Mouse (Mus musculus): Measurements from ENCODE around the gene Prpf31.
"Not testable (repeated sequence)": the region's sequence is repeated elsewhere in the genome, so short reads cannot be mapped to it uniquely, and the experiment has no call there.

Gene Prpf31

DNA sequence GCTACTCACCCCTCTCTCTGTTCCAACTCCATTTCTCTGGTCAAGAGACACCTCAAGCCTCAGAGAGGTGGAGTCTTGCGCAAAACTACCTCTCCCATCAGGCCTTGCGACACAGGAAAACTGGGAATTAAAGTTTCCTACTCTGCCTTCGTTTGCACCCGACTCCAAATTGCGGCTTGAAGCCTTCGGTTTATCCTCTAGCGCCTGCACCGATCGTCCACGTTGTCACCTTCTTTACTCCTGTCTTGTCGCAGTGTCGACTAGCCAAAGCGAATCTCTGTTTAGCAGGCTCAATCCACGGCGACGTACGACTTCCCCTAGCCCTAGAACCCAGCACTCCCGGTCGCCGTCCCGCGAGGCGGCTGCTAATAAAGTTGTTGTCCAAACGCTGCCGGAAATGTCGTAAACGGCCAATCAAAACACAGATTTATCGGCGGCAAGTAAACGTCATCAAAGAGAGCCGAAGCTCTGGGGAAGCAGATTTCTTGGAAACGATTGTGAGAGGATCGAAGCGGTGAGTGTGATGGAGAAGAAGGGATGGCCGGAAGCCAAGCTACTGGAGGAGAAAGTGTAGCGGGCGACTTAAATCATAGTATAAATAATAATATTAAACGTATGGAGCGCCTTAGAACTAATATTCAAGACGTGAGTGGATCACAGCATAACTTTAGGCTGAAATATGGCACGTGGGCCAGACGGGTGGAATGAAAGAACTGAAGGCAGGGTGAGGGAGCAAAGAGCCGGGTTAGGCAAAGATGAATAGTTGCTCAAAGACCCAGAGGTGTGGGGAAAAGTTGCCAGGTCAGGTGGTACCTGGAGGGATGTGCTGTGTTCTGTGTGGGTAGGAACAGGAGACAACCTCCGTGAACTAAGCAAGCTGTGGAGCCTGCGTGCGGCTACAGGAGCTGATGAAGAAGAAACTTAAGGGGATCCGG lies at the start of gene Prpf31, which contains the start of gene Tfpt:
Gene Prpf31, plus strand, starts transcription at position 443 of the 935 bp plus-strand sequence.
Gene Tfpt, minus strand, starts transcription at position 387 of the 935 bp plus-strand sequence.
- peak; percentile 96 for DNase-seq (ENCODE audit: low spot score)

DNA sequence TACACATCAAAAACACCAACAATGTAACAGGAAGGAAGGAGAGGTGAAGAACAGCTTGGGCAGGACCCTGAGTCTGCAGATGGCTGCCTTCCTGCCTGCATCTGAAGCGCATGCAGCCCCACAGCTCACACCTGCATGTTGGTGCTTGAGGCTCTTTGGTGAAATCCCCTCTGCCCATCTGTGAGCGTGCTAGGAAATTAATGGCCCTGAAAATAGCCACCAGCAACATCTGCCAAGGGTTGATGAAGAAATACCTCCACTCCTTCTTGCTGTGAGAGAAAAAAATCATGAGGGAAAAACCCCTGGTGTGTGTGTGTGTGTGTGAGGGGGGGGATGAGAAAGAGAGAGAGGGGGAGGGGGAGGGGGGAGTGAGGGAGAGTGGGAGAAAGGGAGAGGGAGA lies 49.8 kb upstream of the Prpf31 start:
- no peak for DNase-seq (ENCODE audit: low spot score)

DNA sequence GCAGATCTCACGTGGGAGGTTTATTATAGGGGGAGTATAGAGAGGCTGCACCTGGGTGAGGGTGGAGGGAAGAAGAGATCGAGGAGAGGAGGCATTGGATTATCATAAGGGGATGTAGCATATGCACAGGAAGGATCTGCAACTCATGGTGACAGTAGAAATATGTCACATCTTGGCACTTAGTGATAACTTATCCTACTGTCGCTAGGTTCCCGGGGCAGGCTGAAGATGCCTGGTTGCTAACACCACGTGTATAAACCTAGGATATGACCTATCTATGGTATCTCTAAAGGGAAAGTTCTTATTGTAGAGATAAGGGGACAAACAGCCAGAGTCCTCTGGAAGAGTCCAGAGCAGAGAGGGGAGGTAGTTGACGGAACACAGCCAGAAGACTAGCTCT lies 44.0 kb upstream of the Prpf31 start:
- DNase-seq (ENCODE audit: low spot score), result no peak

DNA sequence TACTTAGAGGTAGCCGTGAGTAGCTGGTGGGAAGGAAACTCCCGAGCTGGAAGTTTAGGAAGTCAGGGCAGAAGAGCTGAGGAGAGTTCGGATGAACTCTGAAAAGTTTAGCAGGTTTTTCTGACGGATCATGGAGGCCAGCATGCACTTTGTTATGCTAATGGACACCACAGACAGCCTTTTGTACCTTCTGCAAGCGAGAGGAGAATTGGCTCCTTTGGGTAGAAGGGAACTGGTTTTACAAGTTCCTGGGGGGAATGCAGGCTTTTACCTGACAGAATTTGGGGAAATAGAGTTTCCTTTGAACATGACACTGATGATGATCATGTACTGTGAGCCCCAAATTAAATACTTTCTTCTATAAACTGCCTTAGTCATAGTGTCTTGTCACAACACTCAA lies 43.5 kb upstream of the Prpf31 start:
- no peak for DNase-seq (ENCODE audit: low spot score)

DNA sequence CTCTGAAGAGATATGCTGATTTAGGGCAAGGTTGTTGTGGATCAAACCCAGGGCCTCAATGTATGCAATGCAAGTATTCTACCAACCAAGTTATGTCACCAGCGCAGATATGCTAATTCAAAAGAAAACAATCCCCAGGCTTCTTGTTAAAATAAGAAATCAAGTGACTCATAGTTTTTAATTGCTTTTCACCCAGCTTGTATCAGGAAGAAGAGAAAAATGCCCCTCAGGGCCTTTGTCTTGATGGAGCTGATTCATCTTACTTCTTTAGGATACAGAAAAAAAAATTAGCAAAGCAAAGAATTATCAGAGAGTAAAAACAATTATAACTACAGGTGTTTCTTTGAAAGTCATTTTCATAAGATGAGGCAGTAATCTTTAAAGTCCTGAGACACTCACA lies 42.5 kb upstream of the Prpf31 start:
- DNase-seq (ENCODE audit: low spot score), result no peak

DNA sequence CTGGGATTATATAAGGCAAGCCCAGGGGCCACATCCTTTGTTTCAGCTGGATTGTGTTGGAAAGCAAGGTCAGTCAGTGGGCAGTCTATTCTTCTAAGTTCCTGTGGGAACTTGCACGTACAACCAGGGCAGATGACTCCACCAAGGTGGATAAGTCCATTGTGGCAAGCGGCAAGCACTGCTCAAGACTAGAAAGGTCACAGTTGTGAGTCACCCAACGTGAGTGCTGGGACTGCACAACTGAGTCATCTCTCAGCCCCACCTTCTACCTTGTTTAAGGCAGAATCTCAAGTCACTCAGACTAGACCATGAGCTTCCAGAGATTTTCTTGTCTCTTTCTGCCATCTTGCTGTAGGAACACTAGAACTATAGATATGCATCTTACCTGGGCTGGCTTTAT lies 39.2 kb upstream of the Prpf31 start:
- no peak for DNase-seq (ENCODE audit: low spot score)

DNA sequence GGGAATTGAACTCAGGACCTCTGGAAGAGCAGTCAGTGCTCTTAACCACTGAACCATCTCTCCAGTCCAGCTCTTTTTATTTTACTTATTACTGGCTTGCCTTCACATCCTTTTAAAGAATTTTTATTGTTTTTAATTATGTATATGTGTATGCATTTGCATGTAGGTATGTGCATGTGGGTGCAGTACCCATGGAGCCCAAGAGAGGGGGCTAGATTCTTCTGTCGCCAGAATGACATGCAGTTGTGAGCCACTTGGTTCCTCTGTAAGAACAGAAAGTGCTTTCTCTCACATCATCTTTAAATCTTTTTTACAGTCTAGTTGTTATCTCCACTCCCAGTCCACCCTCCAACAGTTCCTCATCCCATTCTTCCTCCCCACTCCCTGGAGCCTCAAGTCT lies 38.3 kb upstream of the Prpf31 start:
- no peak for DNase-seq (ENCODE audit: low spot score)

DNA sequence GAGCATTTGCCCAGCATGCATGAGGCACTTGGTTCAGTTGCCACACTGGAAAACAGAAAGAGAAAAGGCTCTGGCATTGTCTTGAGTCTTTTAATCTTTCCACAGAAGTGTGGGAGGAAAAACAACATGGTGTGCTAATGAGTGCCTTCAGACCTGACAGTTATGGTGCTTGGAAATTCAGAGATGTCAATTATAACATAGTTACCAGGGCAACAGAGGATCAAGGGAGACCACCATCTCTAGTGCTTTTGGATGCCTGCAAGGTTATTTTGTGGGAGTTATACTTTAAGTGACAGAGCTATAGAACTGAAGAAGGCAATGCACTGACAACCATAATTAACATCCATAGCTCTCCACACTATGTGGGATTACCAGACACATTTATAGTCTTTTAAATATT lies 35.9 kb upstream of the Prpf31 start:
- no peak for DNase-seq (ENCODE audit: low spot score)

DNA sequence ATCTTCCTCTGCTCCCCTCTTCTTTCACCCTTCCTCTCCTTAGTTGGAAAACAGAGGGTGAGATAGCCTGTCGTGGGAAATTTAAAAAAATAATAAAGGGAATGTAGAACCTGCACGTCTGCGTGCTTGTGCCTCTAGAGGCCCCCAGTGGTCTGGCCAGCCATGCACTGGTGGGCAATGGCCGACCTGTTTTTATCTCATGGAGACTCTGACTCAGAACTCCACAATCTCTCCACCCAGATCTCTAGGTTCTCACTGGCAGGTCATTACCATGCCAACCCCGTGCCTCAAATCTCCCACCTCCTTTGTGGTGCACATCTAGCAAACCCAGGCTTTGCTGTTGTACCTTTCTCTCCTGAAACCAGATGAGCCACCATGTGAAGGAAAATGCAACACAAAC lies 35.1 kb upstream of the Prpf31 start:
- DNase-seq (ENCODE audit: low spot score), result no peak

DNA sequence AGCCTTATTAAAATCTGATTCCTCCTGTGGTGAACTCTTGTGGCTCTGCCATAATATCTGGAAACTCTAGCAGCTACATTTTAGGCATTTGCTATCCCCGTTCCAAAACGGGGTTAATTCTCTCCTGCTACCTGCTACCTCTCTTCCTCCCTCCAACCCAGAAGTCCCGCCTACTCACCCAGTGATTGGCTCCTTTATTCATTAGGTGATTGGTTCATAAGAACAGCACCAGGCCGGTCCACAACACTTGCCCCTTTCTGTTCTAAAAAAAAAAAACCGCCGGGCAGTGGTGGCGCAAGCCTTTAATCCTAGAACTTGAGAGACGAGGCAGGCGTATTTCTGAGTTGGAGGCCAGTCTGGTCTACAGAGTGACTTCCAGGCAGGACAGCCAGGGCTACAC lies 34.6 kb upstream of the Prpf31 start:
- peak; percentile 57 for DNase-seq (ENCODE audit: low spot score)

DNA sequence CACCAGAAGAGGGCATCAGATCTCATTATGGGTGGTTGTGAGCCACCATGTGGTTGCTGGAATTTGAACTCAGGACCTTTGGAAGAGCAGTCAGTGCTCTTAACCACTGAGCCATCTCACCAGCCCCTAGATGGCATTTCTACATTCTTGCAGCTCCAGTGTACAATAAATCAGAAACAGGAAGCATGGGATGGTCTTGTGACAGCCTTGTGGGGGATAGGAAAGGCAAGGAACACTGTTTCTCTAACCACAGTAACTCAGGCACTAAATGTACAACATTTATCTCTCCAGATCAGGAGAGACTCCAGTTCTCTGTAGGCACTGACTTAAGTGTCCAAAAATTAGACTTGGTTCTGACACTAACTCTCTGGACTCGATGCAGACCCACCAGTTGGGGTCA lies 32.0 kb upstream of the Prpf31 start:
- not testable (repeated sequence) for DNase-seq (ENCODE audit: low spot score)

DNA sequence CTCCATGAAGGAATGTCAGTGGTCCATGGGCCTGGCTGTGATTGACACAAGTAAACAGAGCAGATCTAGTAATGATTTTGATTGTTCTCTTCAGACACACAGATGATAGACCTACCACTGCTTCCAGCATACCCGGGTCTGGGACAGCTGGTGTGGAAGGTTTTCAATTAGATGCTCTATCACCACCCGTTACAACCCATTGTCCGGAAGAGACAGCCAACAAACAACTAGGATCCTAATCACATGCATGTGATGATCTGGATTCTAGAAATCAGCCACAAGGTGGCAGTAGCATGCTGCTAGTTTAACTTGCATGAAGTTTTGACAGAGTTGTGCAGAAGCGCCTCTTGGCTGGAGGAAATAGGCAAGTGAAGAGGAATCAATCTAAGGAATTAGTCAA lies 28.7 kb upstream of the Prpf31 start:
- peak; percentile 69 for DNase-seq (ENCODE audit: low spot score)

DNA sequence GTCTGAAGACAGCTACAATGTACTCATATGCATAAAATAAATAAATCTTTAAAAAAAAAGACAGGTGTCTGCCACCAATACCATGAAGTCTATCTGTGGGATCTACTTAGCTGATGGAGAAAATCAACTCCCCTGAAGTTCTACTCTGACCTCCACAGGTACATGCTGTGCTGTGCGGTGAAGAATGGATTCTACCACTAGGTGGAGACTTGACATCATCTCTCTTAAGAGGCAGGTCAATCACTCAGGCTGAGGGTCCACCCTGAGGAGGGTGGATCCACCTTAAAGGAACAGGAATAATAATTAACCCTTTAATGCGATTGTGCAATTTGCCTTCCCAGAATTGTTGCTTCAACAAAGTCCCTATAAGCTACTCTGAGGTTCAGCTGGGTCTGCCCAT lies 23.0 kb upstream of the Prpf31 start:
- peak; percentile 38 for DNase-seq (ENCODE audit: low spot score)

DNA sequence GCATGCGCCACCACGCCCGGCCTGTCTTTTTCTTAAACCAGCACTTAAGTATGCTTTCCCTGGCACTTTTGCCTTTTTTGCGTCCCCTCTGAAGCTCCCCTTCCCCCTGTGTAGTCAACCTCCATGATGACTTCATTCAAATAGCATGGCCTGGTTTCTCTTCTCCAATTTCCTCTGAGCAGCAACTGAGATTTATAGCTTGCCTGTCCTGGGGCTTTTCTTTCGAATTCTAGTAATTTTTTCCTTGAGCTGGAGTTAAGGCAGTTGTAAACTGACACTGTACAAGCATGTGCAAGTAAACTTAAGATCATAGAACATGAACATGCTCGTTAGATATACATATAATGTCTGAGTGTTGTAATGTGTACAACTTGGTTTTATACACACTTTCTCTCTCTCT lies 22.4 kb upstream of the Prpf31 start:
- DNase-seq (ENCODE audit: low spot score), result no peak

DNA sequence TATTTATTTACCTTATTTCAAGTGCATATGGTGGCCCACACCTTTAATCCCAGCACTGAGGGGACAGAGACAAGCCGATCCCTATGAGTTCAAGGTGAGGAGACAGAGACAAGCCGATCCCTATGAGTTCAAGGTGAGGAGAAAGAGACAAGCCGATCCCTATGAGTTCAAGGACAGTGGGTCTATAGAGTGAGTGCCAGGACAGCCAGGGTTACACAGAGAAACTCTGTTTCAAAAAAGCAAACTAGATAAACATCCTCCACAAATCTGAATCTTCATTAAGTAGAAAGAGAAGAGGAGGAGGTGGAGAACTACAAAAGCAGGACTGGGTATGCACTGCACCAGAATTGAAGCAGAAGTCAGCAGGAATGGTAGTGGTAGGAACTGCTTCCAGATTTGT lies 21.1 kb upstream of the Prpf31 start:
- no peak for DNase-seq (ENCODE audit: low spot score)

DNA sequence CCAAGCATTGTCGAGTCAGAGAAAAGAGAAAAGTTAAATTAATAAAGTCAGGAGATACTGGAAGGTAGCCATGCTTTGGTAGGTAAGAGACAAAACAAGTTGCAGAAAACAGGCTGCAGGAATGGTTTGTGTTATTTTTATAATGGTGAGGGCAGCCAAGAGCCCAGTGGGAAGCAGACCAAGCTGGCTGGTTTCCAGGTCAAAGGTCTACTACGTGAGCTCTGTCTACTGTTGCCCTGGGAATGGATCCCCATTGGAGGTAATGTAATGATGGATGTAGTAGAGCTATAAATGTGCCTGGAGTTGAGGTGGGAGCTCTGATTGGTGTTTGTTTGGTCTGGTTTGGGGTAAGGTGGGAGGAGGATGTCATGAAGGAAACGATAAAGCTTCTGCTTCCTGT lies 20.7 kb upstream of the Prpf31 start:
- no peak for DNase-seq (ENCODE audit: low spot score)

DNA sequence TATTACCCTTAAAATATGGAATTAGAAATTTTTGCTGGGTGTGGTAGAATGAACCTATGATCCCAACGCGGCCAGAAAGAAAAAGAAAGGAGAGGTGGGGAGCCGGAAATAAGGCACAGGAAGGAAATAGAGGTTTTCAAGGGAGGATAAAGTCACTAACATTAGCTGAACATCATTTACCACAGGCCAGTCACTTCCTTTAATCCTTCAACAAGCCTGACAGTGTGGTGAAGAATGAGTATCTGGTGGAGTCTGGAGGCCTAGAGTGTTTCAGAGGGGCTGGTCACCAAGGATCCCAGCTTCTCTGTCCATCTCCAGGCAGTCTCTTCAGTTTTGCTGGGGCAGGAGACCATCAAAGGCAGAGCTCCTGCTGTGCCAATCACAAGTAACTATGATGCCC lies 19.3 kb upstream of the Prpf31 start:
- no peak for DNase-seq (ENCODE audit: low spot score)

DNA sequence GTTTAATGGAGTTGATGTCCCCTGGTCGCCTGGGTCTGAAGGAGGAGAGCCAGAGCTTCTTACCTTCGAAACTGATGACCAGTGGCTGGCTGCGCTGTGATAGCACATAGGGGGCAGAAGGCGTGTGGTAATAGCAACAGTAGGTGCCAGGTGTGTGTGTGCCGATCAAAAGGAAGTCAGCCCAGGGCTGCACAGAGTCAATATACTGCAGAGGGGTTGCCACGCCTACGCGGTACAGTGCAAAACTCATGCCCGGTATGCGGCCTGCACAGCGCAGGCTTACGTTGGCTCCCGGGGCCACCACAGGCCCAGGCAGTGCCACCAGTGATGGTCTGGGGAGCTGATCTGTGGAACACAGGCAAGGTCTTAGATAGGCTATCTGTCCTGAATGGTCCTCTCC lies 18.8 kb upstream of the Prpf31 start:
- no peak for DNase-seq (ENCODE audit: low spot score)

DNA sequence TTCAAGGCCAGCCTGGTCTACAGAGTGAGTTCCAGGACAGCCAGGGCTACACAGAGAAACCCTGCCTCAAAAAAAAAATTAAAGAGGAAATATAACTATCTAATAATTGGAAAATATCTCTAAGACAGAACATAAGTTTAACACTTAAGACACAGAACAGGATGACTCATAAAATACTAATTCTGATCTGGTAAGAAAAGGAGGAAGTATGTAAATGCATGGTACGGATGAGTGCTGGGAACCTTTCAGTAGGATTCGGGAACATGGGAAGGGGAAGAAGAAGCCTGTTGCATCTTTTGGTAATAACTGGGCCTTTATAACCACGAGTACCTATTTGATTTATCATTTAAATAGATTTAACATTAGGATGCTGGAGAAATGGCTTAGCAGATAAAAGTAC lies 15.8 kb upstream of the Prpf31 start:
- DNase-seq (ENCODE audit: low spot score), result no peak

DNA sequence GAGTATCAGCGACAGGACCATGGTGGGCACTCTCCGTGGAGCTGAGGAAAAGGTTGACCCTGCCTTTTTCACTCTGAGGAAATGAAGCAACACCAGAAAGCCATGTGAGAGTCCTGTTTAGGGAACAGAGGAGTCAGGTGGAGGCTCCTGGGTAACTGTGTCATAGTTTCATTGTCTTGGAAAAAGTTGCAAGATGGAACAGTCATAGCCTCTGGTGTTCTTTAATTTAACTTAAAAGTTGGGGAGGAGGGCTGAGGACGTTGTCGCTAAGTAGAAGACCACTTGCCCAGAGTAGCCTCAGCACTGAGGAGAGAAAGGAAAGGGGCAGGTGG lies 13.8 kb upstream of the Prpf31 start, which contains the start of gene Oscar:
Gene Oscar, minus strand, starts transcription at position 101 of the 332 bp plus-strand sequence.
- no peak for DNase-seq (ENCODE audit: low spot score)

DNA sequence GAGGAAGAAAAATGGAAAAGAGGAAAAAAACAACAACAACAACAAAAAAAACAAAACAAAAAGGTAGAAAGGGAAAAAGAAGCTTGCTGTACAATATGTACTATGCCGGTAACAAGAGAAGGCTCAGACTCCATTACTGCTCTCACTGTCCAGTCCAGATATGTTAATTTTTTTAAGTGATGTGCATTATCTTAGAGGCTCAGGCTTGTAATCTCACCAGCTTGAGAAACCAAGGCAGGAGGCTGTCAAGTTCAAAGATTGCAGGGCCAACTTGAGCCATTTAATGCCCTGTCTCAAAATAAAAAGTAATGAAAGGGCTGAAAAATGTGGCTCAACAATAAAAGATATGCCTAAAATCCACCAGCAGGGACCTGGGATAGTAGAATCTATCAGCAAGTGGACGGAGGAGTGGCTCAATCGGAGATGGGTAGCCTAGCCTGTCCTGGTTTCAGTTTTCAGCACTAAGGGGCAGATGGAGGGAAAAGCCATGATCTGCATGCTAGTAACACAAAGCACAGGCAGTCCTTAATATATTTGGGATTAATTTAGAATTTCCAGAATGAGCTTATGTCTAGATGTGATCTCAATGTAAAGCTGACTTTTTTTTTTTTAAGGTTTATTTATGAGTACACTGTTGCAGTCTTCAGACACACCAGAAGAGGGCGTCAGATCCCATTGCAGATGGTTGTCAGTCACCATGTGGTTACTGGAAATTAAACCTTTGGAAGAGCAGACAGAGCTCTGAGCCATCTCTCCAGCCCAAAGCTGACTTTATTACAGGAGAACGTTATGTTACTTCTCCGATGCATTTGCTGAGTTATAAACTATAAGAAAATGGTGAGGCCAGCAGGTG lies 13.2 kb upstream of the Prpf31 start:
- no peak for DNase-seq (ENCODE audit: low spot score)

DNA sequence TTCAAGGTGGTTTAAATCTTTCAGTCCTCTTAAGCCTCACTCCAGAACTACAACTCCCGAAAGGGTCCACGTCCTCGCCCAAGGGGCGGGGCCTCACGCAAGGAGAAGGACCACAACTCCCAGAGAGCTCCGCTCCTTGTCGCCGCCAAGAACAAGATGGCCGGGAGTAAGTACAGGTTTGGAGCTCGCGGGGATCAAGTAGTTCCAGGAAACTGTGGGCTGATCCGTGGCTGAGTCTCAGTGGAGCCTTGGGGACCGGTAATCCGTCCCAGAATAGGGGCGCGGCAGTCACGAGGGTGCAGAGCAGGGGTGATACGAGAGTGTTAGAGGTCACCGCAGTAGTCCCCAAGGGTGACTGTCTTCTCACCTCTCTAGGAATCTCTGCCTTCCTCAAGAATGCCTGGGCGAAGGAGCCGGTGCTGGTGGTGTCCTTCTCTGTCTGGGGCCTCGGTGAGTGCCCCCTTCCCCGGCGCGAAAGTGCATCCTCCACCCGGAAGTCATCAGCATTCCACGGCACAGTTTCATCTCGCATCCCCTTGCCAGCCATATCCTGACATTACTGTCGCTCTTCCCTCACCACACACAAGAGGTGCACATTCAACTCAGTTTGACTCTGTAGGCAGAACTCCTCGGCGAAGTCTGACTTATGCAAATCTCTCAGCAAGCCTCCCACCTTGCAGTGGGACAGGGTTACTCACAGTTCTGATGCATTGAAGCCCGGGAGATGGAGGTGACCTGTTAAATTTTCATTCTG lies 12.4 kb upstream of the Prpf31 start, which contains the start of gene Ndufa3:
Gene Ndufa3, plus strand, starts transcription at position 132 of the 754 bp plus-strand sequence.
- peak; percentile 93 for DNase-seq (ENCODE audit: low spot score)

All from lung, postnatal 25 days (tissue).